In genomic region chr6:106822329-106822728, GRCm38 (mm10) we compare ENCODE assay signal across 10 mouse cellular contexts. TPM values are rescaled to one million over a fixed set of nuclear protein-coding genes. Genes with fewer than 3 reads are reported as not detected.
DNase-seq lines count a peak whose midpoint lies in the region; ATAC-seq and TF ChIP-seq lines count a peak whose summit lies in the region.
"Had no signal": no experiment of that assay in that cellular context is flagged by ENCODE, and none has a peak within 500 bp of the region (broad histone marks: within the 10 kb centered on the region; RNA-seq: fewer than 3 reads in every experiment).

No protein-coding gene starts in this region.

- peak in 1 of 2 experiments; percentile 86; a peak in 2 of 4 replicates for TF ChIP-seq CTCF in CH12.LX (conservative IDR thresholded peaks at IDR 0.05 in 1 of 2, IDR thresholded peaks at IDR 0.05 in 1 of 2; ENCODE audit: low read depth in 2 of 2, low read length in 2 of 2)

- H3K4me3 ChIP-seq in hindbrain, embryonic 10.5 days = no peak overlapping the region
- no peak overlapping the region for H3K4me3 ChIP-seq in hindbrain, embryonic 13.5 days
- no peak overlapping the region for H3K4me3 ChIP-seq in CH12.LX (replicated peaks in 1 of 3; ENCODE audit: low read depth in 2 of 3, low read length in 2 of 3, poor library complexity in 1 of 3)
- H3K4me3 ChIP-seq: heart, embryonic 13.5 days had no signal

- in situ Hi-C loops in CH12.LX (cut with MboI; ENCODE audit: low pct_ligation_motif_present, low pct_unique_long_range_greater_than_20kb, low sequenced_read_pairs) = loop anchor here (25.0 kb wide), 1 partner anchor 1240 kb away; the partner anchor contains the start of gene Setmar

- TF ChIP-seq POLR2A in CH12.LX (IDR thresholded peaks at IDR 0.05; ENCODE audit: low read depth, low read length) = no peak

- no peaks in the 10 kb centered on the region for H3K9me3 ChIP-seq in hindbrain, embryonic 10.5 days
- H3K9me3 ChIP-seq in hindbrain, embryonic 13.5 days = no peaks in the 10 kb centered on the region
- H3K9me3 ChIP-seq in CH12.LX (replicated peaks; ENCODE audit: low read length) = no peaks in the 10 kb centered on the region
- H3K9me3 ChIP-seq: heart, embryonic 13.5 days had no signal

- no peak overlapping the region for H3K9ac ChIP-seq in hindbrain, embryonic 13.5 days
- H3K9ac ChIP-seq in CH12.LX (ENCODE audit: insufficient read depth, low read depth) = no peak overlapping the region
- H3K9ac ChIP-seq: heart, embryonic 13.5 days had no signal

- peak; percentile 17 for DNase-seq in hindbrain, embryonic 10.5 days (ENCODE audit: low spot score)
- peak; percentile 51 for DNase-seq in CH12.LX (ENCODE audit: extremely low read depth)
- peak; percentile 58 for DNase-seq in cerebellum, adult 9-11 months
- peak; percentile 34 to 42 for DNase-seq in kidney, postnatal 4 days
- peak; percentile 55 for DNase-seq in right cerebral cortex, postnatal 4 days
- no peak for DNase-seq in MN1 (ENCODE audit: low spot score)
- no peak for DNase-seq in spleen, postnatal 36 days (ENCODE audit: low spot score in 2 of 2)

- peak; percentile 89 for TF ChIP-seq RAD21 in CH12.LX (IDR thresholded peaks at IDR 0.05; ENCODE audit: low read depth, low read length)

- H3K79me2 ChIP-seq in CH12.LX (replicated peaks; ENCODE audit: control insufficient read depth, extremely low read depth, insufficient read depth, poor library complexity, severe bottlenecking) = no peaks in the 10 kb centered on the region

- 69% methylated on average over 1 of the region's 1 CpGs for WGBS in hindbrain, embryonic 10.5 days
- WGBS in hindbrain, embryonic 13.5 days = 48% methylated on average over 1 of the region's 1 CpGs

- no peaks in the 10 kb centered on the region for H3K27me3 ChIP-seq in hindbrain, embryonic 10.5 days (ENCODE audit: insufficient read depth, poor library complexity, severe bottlenecking)
- H3K27me3 ChIP-seq in hindbrain, embryonic 13.5 days = no peaks in the 10 kb centered on the region
- no peaks in the 10 kb centered on the region for H3K27me3 ChIP-seq in CH12.LX (replicated peaks)
- H3K27me3 ChIP-seq: heart, embryonic 13.5 days had no signal

- dilution Hi-C loops in CH12.LX (cut with MboI; ENCODE audit: extremely low pct_ligation_motif_present, extremely low pct_unique_long_range_greater_than_20kb, low sequenced_read_pairs) = no loop called here

- TF ChIP-seq EP300 in CH12.LX (IDR thresholded peaks at IDR 0.05; ENCODE audit: low read length) = no peak

- H3K4me1 ChIP-seq in hindbrain, embryonic 10.5 days (replicated peaks) = 0 out of 2 replicates have a peak, but pooled peaks cover 2% of the 10 kb centered on the region
- no peaks in the 10 kb centered on the region for H3K4me1 ChIP-seq in hindbrain, embryonic 13.5 days (replicated peaks)
- H3K4me1 ChIP-seq in CH12.LX (ENCODE audit: control insufficient read depth in 1 of 2, insufficient read depth in 2 of 2) = no peaks in the 10 kb centered on the region
- H3K4me1 ChIP-seq: heart, embryonic 13.5 days had no signal

- H3K36me3 ChIP-seq in hindbrain, embryonic 10.5 days = no peaks in the 10 kb centered on the region
- no peaks in the 10 kb centered on the region for H3K36me3 ChIP-seq in hindbrain, embryonic 13.5 days
- no peaks in the 10 kb centered on the region for H3K36me3 ChIP-seq in CH12.LX (replicated peaks in 1 of 2; ENCODE audit: control insufficient read depth in 1 of 2, insufficient read depth in 1 of 2, low read length in 1 of 2)
- H3K36me3 ChIP-seq: heart, embryonic 13.5 days had no signal

- H3K27ac ChIP-seq in hindbrain, embryonic 10.5 days = no peak overlapping the region
- no peak overlapping the region for H3K27ac ChIP-seq in hindbrain, embryonic 13.5 days
- no peak overlapping the region for H3K27ac ChIP-seq in CH12.LX (ENCODE audit: insufficient read depth, low read depth)
- H3K27ac ChIP-seq: heart, embryonic 13.5 days; macrophage had no signal

- H3K4me2 ChIP-seq in hindbrain, embryonic 13.5 days = no peak overlapping the region
- no peak overlapping the region for H3K4me2 ChIP-seq in CH12.LX (ENCODE audit: insufficient read depth, low read depth, poor library complexity, severe bottlenecking)
- H3K4me2 ChIP-seq: heart, embryonic 13.5 days had no signal

- ATAC-seq in hindbrain, embryonic 13.5 days (ENCODE audit: low FRiP score) = no peak

TF ChIP-seq in CH12.LX, 34 proteins besides CTCF, POLR2A, EP300 and RAD21:
- TF ChIP-seq PAX5 (IDR thresholded peaks at IDR 0.05; ENCODE audit: low read length) (no peak), ETS1 (conservative IDR thresholded peaks at IDR 0.05; ENCODE audit: low read depth, low read length) (no peak), JUND (conservative IDR thresholded peaks at IDR 0.05; ENCODE audit: low read depth, low read length) (no peak), GABPA (IDR thresholded peaks at IDR 0.05; ENCODE audit: insufficient replicate concordance, low read depth, low read length) (no peak), TBP (conservative IDR thresholded peaks at IDR 0.05; ENCODE audit: low read depth, low read length) (0 out of 2 replicates have a peak, but pooled peaks have one; percentile 25), IRF4 (IDR thresholded peaks at IDR 0.05; ENCODE audit: low read depth, low read length) (no peak), SMC3 (IDR thresholded peaks at IDR 0.05; ENCODE audit: low read depth, low read length) (peak; percentile 88), ZC3H11A (IDR thresholded peaks at IDR 0.05; ENCODE audit: low read depth, low read length) (peak; percentile 45; the same call in 1 of the 2 replicates)

RNA-seq across cellular contexts. Expression of gene Crbn, which starts 22.5 kb away (rescaled TPM):
- 42.6 and 45.4 TPM in 2 replicates for polyA plus RNA-seq in hindbrain, embryonic 10.5 days (2016; fragmentation: Nextera tagmentation; extraction: Ambion mirVana)
- 62.2 and 64.9 TPM in 2 replicates for polyA plus RNA-seq in hindbrain, embryonic 13.5 days (2015; fragmentation: Nextera tagmentation; extraction: Ambion mirVana)
- total RNA-seq in CH12.LX (2012; rRNA removed) (28.8 and 29.2 TPM in 2 replicates), CH12.LX (2014; rRNA removed) (60.1 and 73.3 TPM in 2 replicates)
- 28.0 and 30.8 TPM in 2 replicates for polyA plus RNA-seq in CH12.LX (2012; ENCODE audit: insufficient read length, low read depth)

RNA-seq across cellular contexts. Expression of gene Trnt1, which starts 53.4 kb away (rescaled TPM):
- polyA plus RNA-seq in hindbrain, embryonic 10.5 days (2016; fragmentation: Nextera tagmentation; extraction: Ambion mirVana) = 54.9 and 63.2 TPM in 2 replicates
- 63.3 and 65.8 TPM in 2 replicates for polyA plus RNA-seq in hindbrain, embryonic 13.5 days (2015; fragmentation: Nextera tagmentation; extraction: Ambion mirVana)
- total RNA-seq in CH12.LX (2012; rRNA removed) (106 and 155 TPM in 2 replicates), CH12.LX (2014; rRNA removed) (239 and 286 TPM in 2 replicates)
- polyA plus RNA-seq in CH12.LX (2012; ENCODE audit: insufficient read length, low read depth) = 159 and 195 TPM in 2 replicates

Comparison
In these comparisons a context has a peak if more than half of its experiments do, and no peak if none do; other contexts are left out.
1. DNase-seq: peak in hindbrain, embryonic 10.5 days (single experiment), CH12.LX (single experiment), cerebellum, adult 9-11 months (single experiment), kidney, postnatal 4 days (2 of 2) and right cerebral cortex, postnatal 4 days (single experiment); none in MN1 (single experiment) and spleen, postnatal 36 days (0 of 2).